Mouse (Mus musculus) megakaryocyte, embryonic 14.5 days (primary cell): ENCODE data around the gene Cntnap2.

Source experiments
- FLI1 ChIP-seq: IDR thresholded peaks from 2 replicates; pipeline ENCODE4 v1.6.1; 2012; ENCODE audit warnings: low read length, inconsistent platforms, mixed read lengths
- GATA1 ChIP-seq: IDR thresholded peaks from 3 replicates; pipeline ENCODE4 v1.6.1; 2012; ENCODE audit warnings: mixed read lengths, low read length, inconsistent platforms, borderline replicate concordance

GRCm38 (mm10) chr6:47318705-47319104, 2259.5 kb downstream of the Cntnap2 start:
- no peak for TF ChIP-seq FLI1
- no peak for TF ChIP-seq GATA1
